Mouse (Mus musculus) adrenal gland (tissue): ENCODE data around the gene Rin1.

Source experiments
- intact Hi-C: fragments of 180-260 bp; cut with DNase I; formaldehyde crosslinking; loops from one replicate; pipeline ENCODE4 v1.15.1; 2025

The Rin1 gene

GRCm38 (mm10) chr19:5093481-5094242 is 43.4 kb downstream of the Rin1 start:
- intact Hi-C loops, result loop anchor here (2.0 kb wide), 1 partner anchor 45 kb away; no protein-coding TSS in a partner anchor

GRCm38 (mm10) chr19:5094243-5094632 is 44.0 kb downstream of the Rin1 start:
- intact Hi-C loops, result loop anchor here (2.0 kb wide), 1 partner anchor 45 kb away; no protein-coding TSS in a partner anchor

GRCm38 (mm10) chr19:5094746-5095417 is 44.6 kb downstream of the Rin1 start:
- intact Hi-C loops, result loop anchor here (2.0 kb wide), 1 partner anchor 44 kb away; no protein-coding TSS in a partner anchor

GRCm38 (mm10) chr19:5095887-5096474 is 45.7 kb downstream of the Rin1 start:
- intact Hi-C loops, result loop anchor here (2.0 kb wide), 1 partner anchor 43 kb away; no protein-coding TSS in a partner anchor

GRCm38 (mm10) chr19:5097521-5098362 is 47.5 kb downstream of the Rin1 start:
- intact Hi-C loops, result no loop called here

- intact Hi-C loops, result no loop called here
Measured at GRCm38 (mm10) chr19:5098363-5099143, 48.3 kb downstream of the Rin1 start, which contains the start of gene Cnih2. Gene Cnih2, minus strand, starts transcription at chr19:5098521.

GRCm38 (mm10) chr19:5106074-5106473 is 55.8 kb downstream of the Rin1 start:
- intact Hi-C loops, result no loop called here
